ENCODE assay signal across 9 mouse cellular contexts in the genomic region with DNA sequence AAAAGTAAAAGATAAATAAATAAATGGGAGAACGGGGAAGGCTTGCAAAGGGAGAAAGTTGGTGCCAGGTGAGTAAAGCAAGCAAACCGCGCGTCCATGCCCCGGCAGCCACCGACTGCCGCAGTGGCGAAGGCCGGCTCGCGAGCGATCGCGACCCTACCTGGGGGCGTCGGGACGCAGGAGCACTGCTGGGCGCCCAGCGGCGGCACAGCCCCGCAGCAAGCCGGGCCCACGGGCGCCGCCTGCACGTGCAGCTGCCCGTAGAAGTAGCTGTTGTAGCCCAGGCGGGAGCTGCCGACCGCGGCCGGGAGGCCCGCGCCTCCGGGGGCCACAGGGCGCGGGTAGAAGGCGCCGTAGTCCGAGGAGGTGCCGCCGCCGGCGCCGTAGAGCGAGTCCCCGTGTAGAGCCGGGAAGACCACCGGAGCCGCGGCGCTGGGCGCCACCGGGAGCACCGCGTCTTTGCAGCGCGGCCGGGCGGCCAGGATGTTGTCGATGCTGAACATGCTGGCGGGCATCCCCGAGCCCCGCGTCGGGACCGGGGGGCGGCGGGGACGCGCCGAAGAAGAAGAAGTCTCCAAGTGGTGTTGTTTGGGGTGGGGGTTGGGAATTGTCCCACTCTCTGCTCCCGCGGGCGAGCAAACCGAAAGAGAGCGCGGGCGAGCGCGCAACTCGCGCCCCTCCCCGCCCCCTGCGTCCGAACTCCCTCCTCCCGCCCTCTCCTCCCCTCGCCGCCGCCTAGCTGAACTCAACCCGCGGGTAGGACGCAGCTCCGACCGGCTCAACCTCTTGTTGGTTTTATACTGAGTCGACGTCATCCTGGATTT. TPM values are rescaled to one million over a fixed set of nuclear protein-coding genes. Genes with fewer than 3 reads are reported as not detected.
A peak's percentile ranks its signal among the peaks of the same experiment; 100 is the strongest.
DNase-seq lines count a peak whose midpoint lies in the region; ATAC-seq and TF ChIP-seq lines count a peak whose summit lies in the region.
"Had no signal": no experiment of that assay in that cellular context is flagged by ENCODE, and none has a peak within 500 bp of the region (broad histone marks: within the 10 kb centered on the region; RNA-seq: fewer than 3 reads in every experiment).

A gene (minus strand): TSS at position 730 of the 824 bp plus-strand sequence.

- H3K4me1 ChIP-seq in lung, adult 2 months (ENCODE audit: control insufficient read depth, insufficient read depth, low read length) = no peaks in the 10 kb centered on the region
- H3K4me1 ChIP-seq in heart, embryonic 15.5 days (replicated peaks) = peaks cover 39% of the 10 kb centered on the region
- H3K4me1 ChIP-seq in limb, embryonic 12.5 days (replicated peaks) = peaks cover 47% of the 10 kb centered on the region
- no peaks in the 10 kb centered on the region; the same call in 1 of the 2 replicates for H3K4me1 ChIP-seq in midbrain, postnatal 0 days (ENCODE audit: insufficient read depth, low read length)

- no peaks in the 10 kb centered on the region for H3K36me3 ChIP-seq in heart, embryonic 15.5 days
- H3K36me3 ChIP-seq in limb, embryonic 12.5 days = no peaks in the 10 kb centered on the region
- H3K36me3 ChIP-seq in midbrain, postnatal 0 days (ENCODE audit: insufficient read depth, low read length) = no peaks in the 10 kb centered on the region

- peak within 1 kb of the TSS; percentile 32 for H3K9ac ChIP-seq in heart, embryonic 15.5 days
- H3K9ac ChIP-seq in limb, embryonic 12.5 days (replicated peaks) = peak within 1 kb of the TSS; percentile 87
- H3K9ac ChIP-seq in midbrain, postnatal 0 days (replicated peaks; ENCODE audit: low read length, poor library complexity, severe bottlenecking) = no peak within 1 kb of the TSS

- peak within 1 kb of the TSS; percentile 96 for H3K4me2 ChIP-seq in heart, embryonic 15.5 days
- H3K4me2 ChIP-seq in limb, embryonic 12.5 days = peak within 1 kb of the TSS; percentile 89
- peak within 1 kb of the TSS; percentile 52 for H3K4me2 ChIP-seq in midbrain, postnatal 0 days (ENCODE audit: low read depth, low read length, poor library complexity, severe bottlenecking)

- TF ChIP-seq CTCF in lung, adult 2 months (IDR thresholded peaks at IDR 0.05; ENCODE audit: insufficient read depth, low read length) = no peak
- TF ChIP-seq CTCF in midbrain, postnatal 0 days (IDR thresholded peaks at IDR 0.05) = no peak

- 0 out of 2 replicates have a peak, but pooled peaks have one; percentile 33 for ATAC-seq in heart, embryonic 15.5 days (replicated peaks; ENCODE audit: insufficient number of reproducible peaks, insufficient read depth, low FRiP score, low read depth)
- peak; percentile 77 for ATAC-seq in limb, embryonic 12.5 days (ENCODE audit: insufficient number of reproducible peaks, insufficient read depth, low FRiP score, low TSS enrichment, low read depth)
- ATAC-seq in midbrain, postnatal 0 days (ENCODE audit: low FRiP score) = peak; percentile 33; the same call in 1 of the 2 replicates

- no peak within 1 kb of the TSS for H3K27ac ChIP-seq in heart, embryonic 15.5 days
- H3K27ac ChIP-seq in limb, embryonic 12.5 days = peak within 1 kb of the TSS; percentile 88
- H3K27ac ChIP-seq in midbrain, postnatal 0 days (ENCODE audit: low read depth, low read length) = no peak within 1 kb of the TSS

- H3K4me3 ChIP-seq in lung, adult 2 months (replicated peaks; ENCODE audit: extremely low read depth, low read depth, low read length) = peak within 1 kb of the TSS; percentile 43
- H3K4me3 ChIP-seq in heart, embryonic 15.5 days = peak within 1 kb of the TSS; percentile 63
- H3K4me3 ChIP-seq in limb, embryonic 12.5 days (replicated peaks) = peak within 1 kb of the TSS; percentile 69
- H3K4me3 ChIP-seq in midbrain, postnatal 0 days (ENCODE audit: low read depth, low read length) = peak within 1 kb of the TSS; percentile 33

- TF ChIP-seq POLR2A in lung, adult 2 months (IDR thresholded peaks at IDR 0.05; ENCODE audit: borderline replicate concordance, extremely low read depth, low read depth, low read length) = no peak

- DNase-seq in lung, adult 2 months = peak; percentile 8
- DNase-seq in lung, postnatal 25 days (ENCODE audit: low spot score) = no peak
- peak; percentile 90 for DNase-seq in embryo, embryonic 11 days
- no peak for DNase-seq in midbrain, postnatal 0 days (ENCODE audit: low spot score)
- no peak for DNase-seq in right cerebral cortex, adult 2 months (ENCODE audit: low spot score in 2 of 2)
- no peak for DNase-seq in cerebellum, adult 8-10 months

- under 1% methylated on average over 94 of the region's 97 CpGs for WGBS in lung, adult 2 months
- under 1% methylated on average over 95 of the region's 97 CpGs for WGBS in heart, embryonic 15.5 days
- under 1% methylated on average over 92 of the region's 97 CpGs for WGBS in limb, embryonic 12.5 days
- WGBS in midbrain, postnatal 0 days = under 1% methylated on average over 79 of the region's 97 CpGs

- H3K9me3 ChIP-seq in heart, embryonic 15.5 days (replicated peaks) = no peaks in the 10 kb centered on the region
- H3K9me3 ChIP-seq in limb, embryonic 12.5 days = no peaks in the 10 kb centered on the region
- H3K9me3 ChIP-seq in midbrain, postnatal 0 days (ENCODE audit: low read length) = no peaks in the 10 kb centered on the region

- H3K27me3 ChIP-seq in heart, embryonic 15.5 days = peaks cover 86% of the 10 kb centered on the region
- peaks cover 83% of the 10 kb centered on the region for H3K27me3 ChIP-seq in limb, embryonic 12.5 days
- H3K27me3 ChIP-seq in midbrain, postnatal 0 days (ENCODE audit: insufficient read depth, low read length) = peaks cover 50% of the 10 kb centered on the region

RNA-seq across cellular contexts. Expression of the gene that starts here (rescaled TPM):
- 0.08 and 0.95 TPM in 2 replicates for polyA plus RNA-seq in lung, adult 2 months (2012; rRNA removed)
- polyA plus RNA-seq in heart, embryonic 15.5 days (2015; fragmentation: Nextera tagmentation; extraction: Ambion mirVana) = 0.54 and 1.1 TPM in 2 replicates
- polyA plus RNA-seq in limb, embryonic 12.5 days (2016; fragmentation: Nextera tagmentation; extraction: Ambion mirVana) = 29.0 and 32.3 TPM in 2 replicates
- total RNA-seq in midbrain, postnatal 0 days (2014; rRNA removed) = not detected in 2 replicates
- polyA plus RNA-seq in midbrain, postnatal 0 days (2015; fragmentation: Nextera tagmentation; extraction: Ambion mirVana) = 0.13 and 1.4 TPM in 2 replicates
- total RNA-seq: neutrophil, adult 5-6 weeks had no signal

Comparison
In these comparisons a context has a peak if more than half of its experiments do, and no peak if none do; other contexts are left out.
1. RNA of the gene that starts here (polyA plus RNA-seq): 29.0 to 32.3 TPM in limb, embryonic 12.5 days; 0.13 to 1.4 TPM in midbrain, postnatal 0 days, 0.54 to 1.1 TPM in heart, embryonic 15.5 days and 0.08 to 0.95 TPM in lung, adult 2 months; every median in the first group is over 10 times any median in the second.
2. Peak in DNase-seq and H3K4me3 ChIP-seq in lung, adult 2 months; RNA of the gene not detected or under 1 TPM.
3. Peak in every context shown above with its lines, with median percentiles within 50 percentile points of each other: H3K4me3 ChIP-seq, ATAC-seq and H3K4me2 ChIP-seq.